Mouse (Mus musculus) neural tube, embryonic 12.5 days (tissue): Measurements from ENCODE around the gene Gk5. TPM values are rescaled to one million over a fixed set of nuclear protein-coding genes. Genes with fewer than 3 reads are reported as not detected.
A peak's percentile ranks its signal among the peaks of the same experiment; 100 is the strongest.
"Not testable (repeated sequence)": the region's sequence is repeated elsewhere in the genome, so short reads cannot be mapped to it uniquely, and the experiment has no call there.

Experiments used
- ATAC-seq: fragments of 200-750 bp; cut with Nextera tagmentation; 2 replicates; pipeline ENCODE4 v1.8.0; 2017; ENCODE audit warnings: low read depth, mild to moderate bottlenecking, moderate TSS enrichment, moderate library complexity; ENCODE audit not compliant: low FRiP score
- H3K27ac ChIP-seq: fragments of 300-500 bp; sonication (generic); 2 replicates; pipeline ENCODE4 v1.5.1; 2016
- H3K27me3 ChIP-seq: fragments of 300-500 bp; sonication (generic); replicated peaks from 2 replicates; pipeline ENCODE4 v1.6.1; 2016; ENCODE audit warnings: mild to moderate bottlenecking
- H3K36me3 ChIP-seq: fragments of 300-500 bp; sonication (generic); 2 replicates; pipeline ENCODE4 v1.6.1; 2016; ENCODE audit warnings: mild to moderate bottlenecking
- H3K4me1 ChIP-seq: fragments of 300-500 bp; sonication (generic); 2 replicates; pipeline ENCODE4 v1.6.1; 2016
- H3K4me2 ChIP-seq: fragments of 300-500 bp; sonication (generic); replicated peaks from 2 replicates; pipeline ENCODE4 v1.6.1; 2016; ENCODE audit warnings: mild to moderate bottlenecking
- H3K4me3 ChIP-seq: fragments of 300-500 bp; sonication (generic); 2 replicates; pipeline ENCODE4 v1.5.1; 2016
- H3K9ac ChIP-seq: fragments of 300-500 bp; sonication (generic); 2 replicates; pipeline ENCODE4 v1.6.1; 2016; ENCODE audit warnings: mild to moderate bottlenecking
- H3K9me3 ChIP-seq: fragments of 300-500 bp; sonication (generic); 2 replicates; pipeline ENCODE4 v1.6.1; 2016; ENCODE audit warnings: mild to moderate bottlenecking
- WGBS: fragments of 180-500 bp; shearing (Covaris S2); methylation state at CpG from one replicate; pipeline ENCODE4 v1.1.7; 2016; 5-methylcytosine and 5-hydroxymethylcytosine counted together
- polyA plus RNA-seq: library from polyadenylated mRNA; unstranded; fragments of >200 nt; fragmentation: Nextera tagmentation; extraction: Ambion mirVana; gene quantifications from 2 replicates; pipeline ENCODE4 v1.2.1, GENCODE M21; 2016

The Gk5 gene
- 4.1 TPM in 2 replicates for polyA plus RNA-seq

DNA sequence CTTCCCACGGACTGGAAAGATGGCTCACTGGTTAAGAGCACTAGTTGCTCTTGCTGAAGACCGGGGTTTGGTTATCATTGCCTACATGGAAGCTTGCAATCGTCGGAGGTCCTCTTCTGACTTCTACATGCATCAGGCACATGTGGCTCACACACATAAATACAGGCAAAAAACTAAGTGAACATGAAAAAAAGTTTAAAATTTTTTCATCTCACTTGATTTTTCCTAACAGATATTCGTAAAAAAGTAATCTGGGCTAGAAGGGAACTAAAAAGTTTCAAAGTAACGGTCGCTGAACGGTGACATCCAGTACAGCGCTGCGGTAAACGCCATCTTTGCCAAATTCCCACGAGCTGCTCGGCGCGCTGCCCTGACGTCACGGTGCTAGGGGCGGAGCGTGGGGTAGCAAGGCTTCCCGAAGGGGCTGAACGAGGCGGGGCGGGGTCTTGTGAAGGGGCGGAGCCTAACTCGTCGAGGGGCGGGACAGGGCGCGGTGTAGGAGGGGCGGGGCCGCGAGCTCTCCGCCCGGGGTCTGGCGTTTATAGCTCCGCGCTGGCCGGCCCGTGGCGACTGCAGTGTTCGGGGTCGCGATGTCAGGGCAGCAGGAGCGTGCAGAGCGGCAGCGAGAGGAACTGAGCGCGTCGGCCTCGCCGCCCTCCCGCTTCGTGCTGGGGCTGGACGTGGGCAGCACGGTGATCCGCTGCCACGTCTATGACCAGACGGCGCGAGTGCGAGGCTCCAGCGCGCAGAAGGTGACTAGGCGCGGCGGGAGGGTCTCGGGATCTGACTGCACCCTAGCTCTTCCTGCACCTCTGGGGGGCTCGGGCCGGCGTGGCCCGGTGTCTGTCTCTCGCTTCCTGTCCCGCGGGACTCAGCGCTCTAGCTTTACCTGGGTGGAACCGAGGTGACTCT, at the start of gene Gk5:
Gk5 (plus strand) TSS at position 502 of the 912 bp plus-strand sequence.
- H3K4me3 ChIP-seq, result peak within 1 kb of the TSS; percentile 56
- no peaks in the 10 kb centered on the region for H3K9me3 ChIP-seq
- no peaks in the 10 kb centered on the region for H3K36me3 ChIP-seq
- H3K4me2 ChIP-seq, result peak within 1 kb of the TSS; percentile 83
- peak; percentile 95 for ATAC-seq
- no peaks in the 10 kb centered on the region for H3K27me3 ChIP-seq
- H3K9ac ChIP-seq, result peak within 1 kb of the TSS; percentile 60
- no peak within 1 kb of the TSS for H3K27ac ChIP-seq
- WGBS, result under 1% methylated on average over 76 of the region's 76 CpGs
- peaks cover 3% of the 10 kb centered on the region; the same call in 1 of the 2 replicates for H3K4me1 ChIP-seq

DNA sequence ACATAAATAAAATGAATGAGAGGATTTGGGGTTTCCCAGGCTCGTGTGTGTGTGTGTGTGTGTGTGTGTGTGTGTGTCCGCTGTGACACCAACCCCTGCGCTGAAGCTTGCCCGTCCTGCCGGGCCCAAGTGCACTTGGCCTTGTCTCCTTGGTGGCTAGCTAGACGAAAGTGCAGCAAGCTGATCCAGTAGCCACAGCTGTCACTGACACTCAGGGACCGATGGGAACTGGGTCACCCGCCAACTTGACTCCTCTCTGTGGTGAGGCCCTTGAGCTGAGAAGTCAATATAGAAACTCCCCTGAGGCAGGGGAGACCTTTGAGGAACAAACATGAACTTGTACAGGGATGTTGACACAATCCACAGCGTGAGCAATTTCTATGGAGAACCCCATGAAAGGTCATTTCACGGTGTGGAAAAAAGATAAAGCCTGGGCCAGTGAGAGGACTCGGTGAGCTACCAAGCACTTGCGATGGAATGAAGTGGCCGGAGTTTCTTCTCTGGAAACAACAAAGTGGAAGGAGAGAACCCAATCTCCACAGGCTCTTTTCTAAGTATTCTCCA, 40.3 kb upstream of the Gk5 start:
- H3K4me3 ChIP-seq, result no peak overlapping the region
- no peaks in the 10 kb centered on the region for H3K9me3 ChIP-seq
- ATAC-seq, result no peak
- H3K27me3 ChIP-seq, result no peaks in the 10 kb centered on the region
- no peaks in the 10 kb centered on the region for H3K36me3 ChIP-seq
- no peak overlapping the region for H3K9ac ChIP-seq
- no peak overlapping the region for H3K27ac ChIP-seq
- no peaks in the 10 kb centered on the region for H3K4me1 ChIP-seq
- H3K4me2 ChIP-seq, result no peak overlapping the region
- 91% methylated on average over 13 of the region's 13 CpGs for WGBS

DNA sequence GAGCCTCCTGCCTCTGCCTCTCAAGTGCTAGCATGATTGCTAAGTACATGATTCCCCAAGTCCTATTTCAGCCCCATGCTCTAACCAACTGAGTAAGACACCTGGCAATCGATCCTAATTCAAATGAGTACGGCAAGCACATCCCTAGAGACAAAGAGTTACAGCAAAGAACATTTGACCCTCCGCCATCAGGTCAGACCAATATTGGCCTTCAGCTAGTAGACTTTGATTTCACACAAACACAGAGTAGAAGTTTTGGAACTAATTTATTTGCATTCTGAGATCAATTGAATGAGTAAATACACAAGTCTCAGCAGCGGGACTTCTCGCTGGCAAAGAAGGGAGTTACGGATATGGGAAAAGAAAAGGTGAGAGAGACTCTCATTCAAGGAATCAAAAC, 33.9 kb upstream of the Gk5 start:
- no peak for ATAC-seq
- no peak overlapping the region for H3K9ac ChIP-seq
- no peak overlapping the region for H3K4me3 ChIP-seq
- no peak overlapping the region for H3K4me2 ChIP-seq
- H3K4me1 ChIP-seq, result no peaks in the 10 kb centered on the region
- H3K36me3 ChIP-seq, result no peaks in the 10 kb centered on the region
- H3K27me3 ChIP-seq, result no peaks in the 10 kb centered on the region
- 93% methylated on average over 6 of the region's 6 CpGs for WGBS
- H3K9me3 ChIP-seq, result no peaks in the 10 kb centered on the region
- H3K27ac ChIP-seq, result no peak overlapping the region

DNA sequence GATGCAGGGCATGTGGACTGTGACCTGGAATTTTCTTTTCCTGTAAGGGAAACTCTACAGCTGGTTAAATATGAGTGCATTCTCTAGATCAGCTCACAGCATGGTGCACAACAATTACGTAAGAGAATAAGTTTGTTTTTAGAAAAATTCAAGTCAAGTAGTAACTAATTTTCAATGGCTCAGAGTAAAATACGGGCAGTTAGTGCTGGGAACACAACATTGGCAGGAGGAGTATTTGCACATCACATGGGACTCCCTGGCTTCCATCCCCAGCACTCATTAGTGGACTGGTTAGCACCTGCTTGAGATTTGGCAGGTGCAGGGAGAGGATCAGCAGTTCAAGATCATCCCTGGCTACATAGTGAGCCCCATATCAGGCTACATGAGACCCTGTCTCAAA, 31.5 kb upstream of the Gk5 start:
- ATAC-seq, result no peak
- no peak overlapping the region for H3K4me3 ChIP-seq
- no peaks in the 10 kb centered on the region for H3K27me3 ChIP-seq
- no peak overlapping the region for H3K9ac ChIP-seq
- no peaks in the 10 kb centered on the region for H3K4me1 ChIP-seq
- no peaks in the 10 kb centered on the region; the same call in 1 of the 2 replicates for H3K9me3 ChIP-seq
- 85% methylated on average over 2 of the region's 2 CpGs for WGBS
- H3K36me3 ChIP-seq, result no peaks in the 10 kb centered on the region
- no peak overlapping the region for H3K27ac ChIP-seq
- H3K4me2 ChIP-seq, result no peak overlapping the region

DNA sequence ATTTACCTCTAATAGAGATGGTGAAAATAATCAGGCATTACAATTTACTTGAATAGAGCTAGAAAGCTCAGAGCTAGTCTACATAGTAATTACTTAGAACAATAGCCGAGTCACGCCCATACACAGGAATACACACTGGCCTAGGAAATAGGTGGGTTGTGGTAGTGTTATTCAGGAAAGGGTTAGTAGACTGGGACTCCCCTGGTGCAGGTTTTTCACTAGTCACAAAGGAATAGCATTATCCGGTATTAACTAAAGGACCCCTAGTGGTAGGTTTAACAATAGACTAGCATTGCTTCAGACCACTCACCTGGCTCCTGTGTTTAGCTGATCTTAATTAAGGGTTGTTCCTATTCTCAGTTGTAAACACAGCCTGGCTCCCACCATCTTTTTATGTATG, 30.7 kb upstream of the Gk5 start:
- not testable (repeated sequence) for ATAC-seq, H3K36me3 ChIP-seq, H3K27ac ChIP-seq, H3K9me3 ChIP-seq, H3K4me3 ChIP-seq, H3K9ac ChIP-seq, H3K4me2 ChIP-seq, H3K27me3 ChIP-seq, H3K4me1 ChIP-seq
- 78% methylated on average over 3 of the region's 3 CpGs for WGBS

DNA sequence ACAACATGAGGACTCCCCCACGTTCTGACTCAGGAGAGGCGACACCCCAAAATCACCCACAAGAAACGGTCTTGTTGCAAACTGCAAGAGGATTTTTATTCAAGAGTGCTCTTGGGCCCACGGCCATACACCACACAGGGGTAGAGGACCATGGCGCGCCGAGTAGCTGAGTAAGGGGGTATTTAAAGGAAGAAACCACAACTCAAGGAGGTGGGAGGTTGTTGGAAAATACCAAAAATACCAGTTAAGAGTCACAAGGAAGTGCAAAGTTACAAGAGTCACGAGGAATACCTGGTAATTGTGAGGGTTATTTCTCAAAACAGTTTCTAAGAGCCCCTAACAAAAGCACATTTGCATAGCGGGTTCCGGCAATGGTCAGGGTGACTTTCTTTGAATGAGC, 26.5 kb upstream of the Gk5 start:
- H3K27ac ChIP-seq, H3K27me3 ChIP-seq, ATAC-seq, H3K4me3 ChIP-seq, H3K9ac ChIP-seq, H3K36me3 ChIP-seq, H3K4me1 ChIP-seq, H3K4me2 ChIP-seq: not testable (repeated sequence)
- 91% methylated on average over 10 of the region's 10 CpGs for WGBS
- H3K9me3 ChIP-seq, result peaks cover 14% of the 10 kb centered on the region; the same call in 1 of the 2 replicates

DNA sequence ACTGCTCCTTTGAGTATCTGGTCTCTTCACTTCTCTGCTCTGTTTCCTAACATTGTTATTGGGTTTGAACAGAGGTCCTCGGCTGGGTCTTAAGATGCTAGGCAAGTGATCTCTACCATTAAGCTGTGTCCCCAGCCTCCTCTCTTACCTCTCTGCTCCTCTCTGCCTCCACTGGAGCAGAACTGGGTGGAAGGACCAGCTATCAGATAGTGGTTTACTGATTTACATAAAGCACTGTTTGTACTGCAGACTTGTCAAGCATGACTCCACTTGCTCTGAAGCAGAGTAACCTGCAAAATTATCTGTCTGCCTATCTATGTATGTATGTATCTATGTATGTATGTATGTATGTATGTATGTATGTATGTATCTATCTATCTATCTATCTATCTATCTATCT, 25.9 kb upstream of the Gk5 start:
- Histone ChIP-seq H3K4me3 (no peak overlapping the region), H3K27ac (no peak overlapping the region), H3K4me2 (no peak overlapping the region), H3K4me1 (no peaks in the 10 kb centered on the region), H3K9ac (no peak overlapping the region), H3K36me3 (no peaks in the 10 kb centered on the region), H3K9me3 (peaks cover 15% of the 10 kb centered on the region; the same call in 1 of the 2 replicates), H3K27me3 (no peaks in the 10 kb centered on the region)
- WGBS, result 91% methylated on average over 1 of the region's 1 CpGs
- no peak for ATAC-seq

DNA sequence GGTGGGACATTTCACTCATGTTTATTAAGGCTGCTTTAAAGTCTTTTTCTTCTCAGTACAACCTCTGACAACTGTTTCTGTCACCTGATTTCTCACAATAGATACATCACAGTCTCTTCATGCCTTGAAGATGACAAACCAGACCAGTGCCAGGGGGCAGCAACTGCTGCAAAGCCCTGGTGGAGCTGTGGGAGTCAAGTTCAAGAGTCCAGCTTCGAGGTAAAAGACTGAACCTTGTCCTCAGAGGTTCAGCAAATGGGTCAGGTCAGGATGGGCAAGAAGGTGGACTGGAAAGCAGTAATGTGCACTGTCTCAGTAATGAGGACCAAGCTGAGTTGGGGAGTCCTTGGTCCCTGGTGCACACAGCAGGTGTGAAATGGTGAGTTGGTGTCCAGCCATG, 24.8 kb upstream of the Gk5 start:
- H3K9ac ChIP-seq, result no peak overlapping the region
- H3K9me3 ChIP-seq, result peaks cover 22% of the 10 kb centered on the region
- H3K4me2 ChIP-seq, result no peak overlapping the region
- H3K27ac ChIP-seq, result no peak overlapping the region
- H3K4me3 ChIP-seq, result no peak overlapping the region
- WGBS, result 66% methylated on average over 1 of the region's 1 CpGs
- ATAC-seq, result no peak
- no peaks in the 10 kb centered on the region for H3K27me3 ChIP-seq
- no peaks in the 10 kb centered on the region for H3K36me3 ChIP-seq
- H3K4me1 ChIP-seq, result no peaks in the 10 kb centered on the region

DNA sequence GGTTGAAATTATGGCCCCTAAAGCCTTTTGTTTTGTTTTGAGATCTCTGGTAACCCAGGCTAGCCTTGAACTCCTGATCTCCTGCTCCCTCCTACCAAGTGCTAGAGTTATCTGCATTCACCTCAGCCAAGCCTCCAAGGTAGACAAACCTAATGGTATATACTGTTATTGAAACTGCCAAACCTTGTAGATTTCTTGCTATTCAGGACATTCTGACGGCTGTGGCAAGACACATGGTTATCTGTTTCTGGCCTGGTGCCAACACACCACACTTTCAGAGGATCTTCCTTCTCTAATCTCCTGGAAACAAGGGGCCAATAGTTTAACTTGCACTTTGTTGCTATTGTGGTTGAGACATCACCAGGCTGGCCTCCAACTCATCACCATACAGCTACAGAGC, 24.0 kb upstream of the Gk5 start:
- WGBS, result 75% methylated on average over 1 of the region's 1 CpGs
- H3K4me3 ChIP-seq, result no peak overlapping the region
- ATAC-seq, result no peak
- H3K27me3 ChIP-seq, result no peaks in the 10 kb centered on the region
- H3K4me1 ChIP-seq, result no peaks in the 10 kb centered on the region
- H3K4me2 ChIP-seq, result no peak overlapping the region
- H3K27ac ChIP-seq, result no peak overlapping the region
- H3K9me3 ChIP-seq, result peaks cover 30% of the 10 kb centered on the region
- no peak overlapping the region for H3K9ac ChIP-seq
- no peaks in the 10 kb centered on the region for H3K36me3 ChIP-seq

DNA sequence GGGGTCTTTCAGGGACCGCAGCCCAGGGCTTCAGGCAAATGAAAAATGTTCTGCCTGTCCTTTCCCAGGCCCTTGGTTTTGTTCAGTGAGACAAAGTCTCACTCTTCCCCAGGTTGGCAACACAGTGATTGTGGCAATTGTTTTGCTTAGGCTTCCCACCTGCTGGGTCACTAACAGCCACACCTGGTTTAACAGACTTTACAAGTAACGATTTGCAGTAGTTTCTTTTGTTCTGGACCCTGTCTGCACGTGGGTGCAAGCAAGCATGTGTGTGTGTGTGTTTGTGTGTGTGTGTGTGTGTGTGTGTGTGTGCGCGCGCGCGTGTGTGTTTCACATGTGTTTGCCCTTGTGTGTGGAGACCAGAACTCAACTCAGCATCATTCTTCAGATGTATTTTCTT, 16.3 kb upstream of the Gk5 start:
- ATAC-seq, result no peak
- Histone ChIP-seq H3K9ac (no peak overlapping the region), H3K27me3 (no peaks in the 10 kb centered on the region), H3K4me2 (no peak overlapping the region), H3K4me3 (no peak overlapping the region), H3K4me1 (no peaks in the 10 kb centered on the region), H3K27ac (no peak overlapping the region), H3K36me3 (no peaks in the 10 kb centered on the region), H3K9me3 (peaks cover 17% of the 10 kb centered on the region)
- 86% methylated on average over 8 of the region's 8 CpGs for WGBS

DNA sequence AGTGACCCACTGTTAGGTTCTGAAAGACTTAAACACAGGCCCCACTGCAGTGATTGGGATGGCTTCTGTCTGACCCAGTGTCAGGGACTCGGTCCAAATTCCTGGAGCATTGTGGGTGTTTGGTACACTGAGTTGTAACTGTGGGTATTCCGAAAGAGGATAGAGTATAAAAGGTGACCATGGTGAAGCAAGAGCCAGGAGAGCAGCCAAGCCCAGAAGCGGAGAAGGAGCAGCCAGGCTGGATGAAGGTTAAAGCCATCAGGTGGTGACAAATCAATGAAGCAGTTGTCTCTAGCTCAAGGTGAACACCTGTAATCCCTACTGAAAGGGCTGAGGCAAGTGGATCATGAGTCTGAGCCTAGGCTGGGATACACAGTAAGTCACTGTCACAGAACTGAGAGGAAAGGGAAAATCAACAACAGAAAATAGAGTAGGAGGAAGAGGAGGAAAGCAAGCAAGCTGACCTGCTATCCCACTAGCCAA, 6.2 kb upstream of the Gk5 start:
- no peaks in the 10 kb centered on the region for H3K27me3 ChIP-seq
- H3K9ac ChIP-seq, result no peak overlapping the region
- H3K4me2 ChIP-seq, result no peak overlapping the region
- no peak for ATAC-seq
- WGBS, result 93% methylated on average over 3 of the region's 3 CpGs
- no peaks in the 10 kb centered on the region for H3K9me3 ChIP-seq
- no peak overlapping the region for H3K27ac ChIP-seq
- H3K36me3 ChIP-seq, result no peaks in the 10 kb centered on the region
- no peaks in the 10 kb centered on the region for H3K4me1 ChIP-seq
- H3K4me3 ChIP-seq, result no peak overlapping the region

DNA sequence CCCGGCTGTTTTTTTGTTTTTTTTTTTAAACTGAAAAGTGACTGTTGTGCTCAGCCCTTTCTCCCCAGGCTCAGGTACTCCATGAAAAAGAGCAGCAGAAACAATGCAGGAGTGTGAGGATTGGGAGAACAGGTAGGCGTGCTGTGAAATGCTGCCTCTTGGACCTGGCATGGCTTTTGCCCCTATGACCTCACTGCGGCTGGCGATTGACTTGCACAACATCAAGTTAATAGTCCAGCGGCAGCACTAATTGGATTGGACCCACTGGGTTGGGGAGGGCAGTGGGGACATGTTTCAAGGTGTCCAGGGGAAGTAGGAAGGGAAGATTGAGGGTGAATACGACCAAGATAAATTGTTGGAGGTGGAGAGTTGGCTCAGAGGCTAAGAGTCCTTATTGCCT, 2.4 kb upstream of the Gk5 start:
- Histone ChIP-seq H3K4me3 (no peak overlapping the region), H3K27me3 (no peaks in the 10 kb centered on the region), H3K4me2 (no peak overlapping the region), H3K4me1 (peaks cover 3% of the 10 kb centered on the region; the same call in 1 of the 2 replicates), H3K9ac (no peak overlapping the region), H3K27ac (no peak overlapping the region), H3K36me3 (no peaks in the 10 kb centered on the region), H3K9me3 (no peaks in the 10 kb centered on the region)
- ATAC-seq, result no peak
- 87% methylated on average over 6 of the region's 6 CpGs for WGBS
